In the genomic region with DNA sequence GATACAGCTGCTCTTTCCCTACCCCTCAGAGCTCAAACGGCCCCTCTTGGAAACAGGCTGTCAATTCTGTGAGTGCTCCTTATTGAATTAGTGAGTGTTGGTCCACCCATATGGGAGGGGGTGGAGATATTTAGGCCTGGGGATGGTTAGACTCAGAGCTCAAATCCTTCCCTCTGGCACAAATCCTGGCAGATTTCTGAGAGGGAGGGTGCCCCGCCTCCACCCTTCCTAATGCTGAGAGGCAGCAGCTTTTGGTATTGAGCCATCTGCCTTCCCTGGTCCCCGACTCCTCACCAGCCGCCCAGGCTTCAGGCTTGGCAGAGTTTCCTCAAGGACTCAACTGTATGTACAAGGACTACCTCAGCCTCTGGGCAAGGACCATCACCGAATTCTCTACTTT, we compare ENCODE assay signal across 10 mouse cellular contexts. TPM values are rescaled to one million over a fixed set of nuclear protein-coding genes. Genes with fewer than 3 reads are reported as not detected.
A peak's percentile ranks its signal among the peaks of the same experiment; 100 is the strongest.
DNase-seq lines count a peak whose midpoint lies in the region; ATAC-seq and TF ChIP-seq lines count a peak whose summit lies in the region.
"Had no signal": no experiment of that assay in that cellular context is flagged by ENCODE, and none has a peak within 500 bp of the region (broad histone marks: within the 10 kb centered on the region; RNA-seq: fewer than 3 reads in every experiment).

No protein-coding gene starts in this region.

- DNase-seq in cerebellum, adult 2 months = peak; percentile 57 to 71
- no peak for DNase-seq in midbrain, embryonic 10.5 days (ENCODE audit: low spot score)
- peak; percentile 91 for DNase-seq in layer of hippocampus, adult 9-11 months
- no peak for DNase-seq in thymus, postnatal 10 days (ENCODE audit: low spot score in 2 of 2)

- peaks cover 3% of the 10 kb centered on the region for H3K4me1 ChIP-seq in cerebellum, adult 2 months (ENCODE audit: control insufficient read depth, insufficient read depth, low read length)
- peaks cover 32% of the 10 kb centered on the region for H3K4me1 ChIP-seq in midbrain, embryonic 13.5 days (replicated peaks)
- H3K4me1 ChIP-seq in midbrain, embryonic 10.5 days = peaks cover 10% of the 10 kb centered on the region
- H3K4me1 ChIP-seq in stomach, embryonic 16.5 days (ENCODE audit: control insufficient read depth, insufficient read depth, low read length) = peaks cover 11% of the 10 kb centered on the region; the same call in 1 of the 2 replicates
- H3K4me1 ChIP-seq in kidney, embryonic 14.5 days (ENCODE audit: control insufficient read depth, insufficient read depth, low read length) = peaks cover 4% of the 10 kb centered on the region; the same call in 1 of the 2 replicates

- 5% methylated on average over 5 of the region's 5 CpGs for WGBS in cerebellum, adult 2 months
- WGBS in midbrain, embryonic 13.5 days = 53% methylated on average over 5 of the region's 5 CpGs
- 70% methylated on average over 5 of the region's 5 CpGs for WGBS in midbrain, embryonic 10.5 days
- WGBS in stomach, embryonic 16.5 days = 52% methylated on average over 5 of the region's 5 CpGs
- WGBS in kidney, embryonic 14.5 days = 53% methylated on average over 5 of the region's 5 CpGs

- TF ChIP-seq POLR2A in cerebellum, adult 2 months (IDR thresholded peaks at IDR 0.05; ENCODE audit: borderline replicate concordance, insufficient read depth, low read length) = no peak

- no peak overlapping the region for H3K4me3 ChIP-seq in cerebellum, adult 2 months (replicated peaks; ENCODE audit: insufficient read depth, low read depth, low read length)
- no peak overlapping the region for H3K4me3 ChIP-seq in midbrain, embryonic 13.5 days (replicated peaks)
- no peak overlapping the region for H3K4me3 ChIP-seq in midbrain, embryonic 10.5 days
- H3K4me3 ChIP-seq in stomach, embryonic 16.5 days (replicated peaks; ENCODE audit: low read length) = no peak overlapping the region
- H3K4me3 ChIP-seq in kidney, embryonic 14.5 days (ENCODE audit: low read length) = no peak overlapping the region
- H3K4me3 ChIP-seq: hindbrain, embryonic 10.5 days; megakaryocyte, embryonic 14.5 days had no signal

- H3K27ac ChIP-seq in cerebellum, adult 2 months (ENCODE audit: insufficient read depth, low read length) = peak overlapping the region; percentile 67; the same call in 1 of the 2 replicates
- H3K27ac ChIP-seq in midbrain, embryonic 13.5 days = peak overlapping the region; percentile 42; the same call in 1 of the 2 replicates
- no peak overlapping the region for H3K27ac ChIP-seq in midbrain, embryonic 10.5 days (replicated peaks)
- peak overlapping the region; percentile 70; the same call in 1 of the 2 replicates for H3K27ac ChIP-seq in stomach, embryonic 16.5 days (ENCODE audit: low read length)
- H3K27ac ChIP-seq in kidney, embryonic 14.5 days (ENCODE audit: low read depth, low read length) = no peak overlapping the region
- H3K27ac ChIP-seq: hindbrain, embryonic 10.5 days had no signal

- H3K36me3 ChIP-seq in midbrain, embryonic 13.5 days = peaks cover 15% of the 10 kb centered on the region
- H3K36me3 ChIP-seq in midbrain, embryonic 10.5 days = peaks cover 19% of the 10 kb centered on the region
- 0 out of 2 replicates have a peak, but pooled peaks cover 3% of the 10 kb centered on the region for H3K36me3 ChIP-seq in stomach, embryonic 16.5 days (ENCODE audit: control insufficient read depth, insufficient read depth, low read length)
- peaks cover 6% of the 10 kb centered on the region; the same call in 1 of the 2 replicates for H3K36me3 ChIP-seq in kidney, embryonic 14.5 days (ENCODE audit: control insufficient read depth, insufficient read depth, low read length)

- no peak for ATAC-seq in cerebellum, adult (ENCODE audit: insufficient number of reproducible peaks, low FRiP score, low TSS enrichment)
- 0 out of 2 replicates have a peak, but pooled peaks have one; percentile 10 for ATAC-seq in midbrain, embryonic 13.5 days
- ATAC-seq in stomach, embryonic 16.5 days (ENCODE audit: insufficient read depth, low FRiP score) = peak; percentile 34; the same call in 1 of the 2 replicates
- ATAC-seq in kidney, embryonic 14.5 days (ENCODE audit: low FRiP score, low TSS enrichment) = no peak

- no peaks in the 10 kb centered on the region for H3K9me3 ChIP-seq in midbrain, embryonic 13.5 days
- peaks cover 6% of the 10 kb centered on the region; the same call in 1 of the 2 replicates for H3K9me3 ChIP-seq in midbrain, embryonic 10.5 days (replicated peaks)
- H3K9me3 ChIP-seq in stomach, embryonic 16.5 days (replicated peaks; ENCODE audit: control insufficient read depth, low read length) = no peaks in the 10 kb centered on the region
- peaks cover 3% of the 10 kb centered on the region; the same call in 1 of the 2 replicates for H3K9me3 ChIP-seq in kidney, embryonic 14.5 days (ENCODE audit: control insufficient read depth, low read length)

- H3K4me2 ChIP-seq in midbrain, embryonic 13.5 days (replicated peaks) = no peak overlapping the region
- H3K4me2 ChIP-seq in stomach, embryonic 16.5 days (ENCODE audit: low read depth, low read length) = no peak overlapping the region
- H3K4me2 ChIP-seq in kidney, embryonic 14.5 days (replicated peaks; ENCODE audit: low read depth, low read length) = no peak overlapping the region

- H3K27me3 ChIP-seq in cerebellum, adult 2 months (ENCODE audit: control insufficient read depth, insufficient read depth, low read length) = no peaks in the 10 kb centered on the region
- no peaks in the 10 kb centered on the region for H3K27me3 ChIP-seq in midbrain, embryonic 13.5 days
- H3K27me3 ChIP-seq in midbrain, embryonic 10.5 days (ENCODE audit: low read depth, poor library complexity, severe bottlenecking) = no peaks in the 10 kb centered on the region
- no peaks in the 10 kb centered on the region for H3K27me3 ChIP-seq in stomach, embryonic 16.5 days (ENCODE audit: control insufficient read depth, insufficient read depth, low read length)
- H3K27me3 ChIP-seq in kidney, embryonic 14.5 days (ENCODE audit: control insufficient read depth, insufficient read depth, low read length) = no peaks in the 10 kb centered on the region
- H3K27me3 ChIP-seq: megakaryocyte, embryonic 14.5 days had no signal

- no peak for TF ChIP-seq CTCF in cerebellum, adult 2 months (IDR thresholded peaks at IDR 0.05; ENCODE audit: borderline replicate concordance, insufficient read depth, low read depth, low read length)

- no peak overlapping the region for H3K9ac ChIP-seq in midbrain, embryonic 13.5 days (replicated peaks)
- H3K9ac ChIP-seq in stomach, embryonic 16.5 days (ENCODE audit: low read length) = peak overlapping the region; percentile 14; the same call in 1 of the 2 replicates
- no peak overlapping the region for H3K9ac ChIP-seq in kidney, embryonic 14.5 days (ENCODE audit: low read depth, low read length)

RNA-seq across cellular contexts. Expression of a gene that starts 1.9 kb away (rescaled TPM):
- polyA plus RNA-seq in cerebellum, adult 2 months (2012; rRNA removed) = 105 and 108 TPM in 2 replicates
- polyA plus RNA-seq in midbrain, embryonic 13.5 days (2015; fragmentation: Nextera tagmentation; extraction: Ambion mirVana) = 83.5 and 90.3 TPM in 2 replicates
- polyA plus RNA-seq in midbrain, embryonic 10.5 days (2016; fragmentation: Nextera tagmentation; extraction: Ambion mirVana) = 74.1 and 82.2 TPM in 2 replicates
- polyA plus RNA-seq in stomach, embryonic 16.5 days (2015; fragmentation: Nextera tagmentation; extraction: Ambion mirVana) = 42.2 and 44.2 TPM in 2 replicates
- polyA plus RNA-seq in kidney, embryonic 14.5 days (2014; fragmentation: Nextera tagmentation; extraction: Ambion mirVana) = 39.5 and 59.1 TPM in 2 replicates

RNA-seq across cellular contexts. Expression of a gene that starts 9.3 kb away (rescaled TPM):
- 439 and 447 TPM in 2 replicates for polyA plus RNA-seq in cerebellum, adult 2 months (2012; rRNA removed)
- polyA plus RNA-seq in midbrain, embryonic 13.5 days (2015; fragmentation: Nextera tagmentation; extraction: Ambion mirVana) = 99.6 and 106 TPM in 2 replicates
- 9.5 and 15.6 TPM in 2 replicates for polyA plus RNA-seq in midbrain, embryonic 10.5 days (2016; fragmentation: Nextera tagmentation; extraction: Ambion mirVana)
- 32.9 and 37.8 TPM in 2 replicates for polyA plus RNA-seq in stomach, embryonic 16.5 days (2015; fragmentation: Nextera tagmentation; extraction: Ambion mirVana)
- 28.0 and 31.8 TPM in 2 replicates for polyA plus RNA-seq in kidney, embryonic 14.5 days (2014; fragmentation: Nextera tagmentation; extraction: Ambion mirVana)

RNA-seq across cellular contexts. Expression of a gene that starts 30.1 kb away (rescaled TPM):
- polyA plus RNA-seq in cerebellum, adult 2 months (2012; rRNA removed) = not detected in 2 replicates
- not detected in 2 replicates for polyA plus RNA-seq in midbrain, embryonic 13.5 days (2015; fragmentation: Nextera tagmentation; extraction: Ambion mirVana)
- not detected in 2 replicates for polyA plus RNA-seq in midbrain, embryonic 10.5 days (2016; fragmentation: Nextera tagmentation; extraction: Ambion mirVana)
- not detected in 2 replicates for polyA plus RNA-seq in stomach, embryonic 16.5 days (2015; fragmentation: Nextera tagmentation; extraction: Ambion mirVana)
- polyA plus RNA-seq in kidney, embryonic 14.5 days (2014; fragmentation: Nextera tagmentation; extraction: Ambion mirVana) = not detected in 2 replicates
- polyA plus RNA-seq: hindbrain, embryonic 10.5 days had no signal

RNA-seq across cellular contexts. Expression of a gene that starts 44.0 kb away (rescaled TPM):
- polyA plus RNA-seq in cerebellum, adult 2 months (2012; rRNA removed) = 144 and 167 TPM in 2 replicates
- 1.2 and 1.9 TPM in 2 replicates for polyA plus RNA-seq in midbrain, embryonic 13.5 days (2015; fragmentation: Nextera tagmentation; extraction: Ambion mirVana)
- polyA plus RNA-seq in midbrain, embryonic 10.5 days (2016; fragmentation: Nextera tagmentation; extraction: Ambion mirVana) = 1.4 TPM in 2 replicates
- 2.6 and 4.1 TPM in 2 replicates for polyA plus RNA-seq in stomach, embryonic 16.5 days (2015; fragmentation: Nextera tagmentation; extraction: Ambion mirVana)
- polyA plus RNA-seq in kidney, embryonic 14.5 days (2014; fragmentation: Nextera tagmentation; extraction: Ambion mirVana) = 1.6 and 2.6 TPM in 2 replicates

RNA-seq across cellular contexts. Expression of a gene that starts 48.8 kb away (rescaled TPM):
- 205 and 207 TPM in 2 replicates for polyA plus RNA-seq in cerebellum, adult 2 months (2012; rRNA removed)
- polyA plus RNA-seq in midbrain, embryonic 13.5 days (2015; fragmentation: Nextera tagmentation; extraction: Ambion mirVana) = 174 and 190 TPM in 2 replicates
- 246 and 258 TPM in 2 replicates for polyA plus RNA-seq in midbrain, embryonic 10.5 days (2016; fragmentation: Nextera tagmentation; extraction: Ambion mirVana)
- 147 and 157 TPM in 2 replicates for polyA plus RNA-seq in stomach, embryonic 16.5 days (2015; fragmentation: Nextera tagmentation; extraction: Ambion mirVana)
- 181 and 187 TPM in 2 replicates for polyA plus RNA-seq in kidney, embryonic 14.5 days (2014; fragmentation: Nextera tagmentation; extraction: Ambion mirVana)

Comparison
In these comparisons a context has a peak if more than half of its experiments do, and no peak if none do; other contexts are left out.
1. H3K27ac ChIP-seq: peak in cerebellum, adult 2 months (single experiment), midbrain, embryonic 13.5 days (single experiment) and stomach, embryonic 16.5 days (single experiment); none in midbrain, embryonic 10.5 days (single experiment) and kidney, embryonic 14.5 days (single experiment).
2. DNase-seq: peak in cerebellum, adult 2 months (2 of 2) and layer of hippocampus, adult 9-11 months (single experiment); none in midbrain, embryonic 10.5 days (single experiment) and thymus, postnatal 10 days (0 of 2).
3. ATAC-seq: peak in midbrain, embryonic 13.5 days (single experiment) and stomach, embryonic 16.5 days (single experiment); none in cerebellum, adult (single experiment) and kidney, embryonic 14.5 days (single experiment).